ENCODE assay signal across 13 mouse cellular contexts in genomic region chr15:81739296-81739695, GRCm38 (mm10).
"Had no signal": no experiment of that assay in that cellular context is flagged by ENCODE, and none has a peak within 500 bp of the region (broad histone marks: within the 10 kb centered on the region; RNA-seq: fewer than 3 reads in every experiment).

No protein-coding gene starts in this region.

- H3K9me3 ChIP-seq: liver, embryonic 12.5 days; midbrain, embryonic 10.5 days; midbrain, embryonic 12.5 days; neural tube, embryonic 13.5 days; neural tube, embryonic 15.5 days had no signal

- ATAC-seq: liver, embryonic 12.5 days; midbrain, embryonic 16.5 days had no signal

- DNase-seq: right cerebral cortex, postnatal 14 days; thymus, adult 18-20 months; thymus, postnatal 14 days; thymus, postnatal 36 days had no signal

- H3K27me3 ChIP-seq: midbrain, embryonic 12.5 days; neural tube, embryonic 13.5 days; neural tube, embryonic 15.5 days had no signal

- H3K27ac ChIP-seq: liver, embryonic 12.5 days; liver, embryonic 14.5 days; midbrain, embryonic 10.5 days; midbrain, embryonic 12.5 days; neural tube, embryonic 13.5 days; neural tube, embryonic 15.5 days had no signal

- H3K4me2 ChIP-seq: liver, embryonic 12.5 days; lung, embryonic 14.5 days; midbrain, embryonic 12.5 days; neural tube, embryonic 13.5 days; neural tube, embryonic 15.5 days had no signal

- H3K9ac ChIP-seq: liver, embryonic 12.5 days; liver, embryonic 14.5 days; lung, embryonic 14.5 days; midbrain, embryonic 12.5 days; neural tube, embryonic 13.5 days; neural tube, embryonic 15.5 days had no signal

- H3K4me3 ChIP-seq: liver, embryonic 12.5 days; midbrain, embryonic 10.5 days; midbrain, embryonic 12.5 days; myocyte; neural tube, embryonic 13.5 days; neural tube, embryonic 15.5 days had no signal

- H3K36me3 ChIP-seq: liver, embryonic 12.5 days; midbrain, embryonic 10.5 days; midbrain, embryonic 12.5 days; neural tube, embryonic 13.5 days; neural tube, embryonic 15.5 days had no signal
